Mouse (Mus musculus): ENCODE measurements around the gene Tmem164.

DNA sequence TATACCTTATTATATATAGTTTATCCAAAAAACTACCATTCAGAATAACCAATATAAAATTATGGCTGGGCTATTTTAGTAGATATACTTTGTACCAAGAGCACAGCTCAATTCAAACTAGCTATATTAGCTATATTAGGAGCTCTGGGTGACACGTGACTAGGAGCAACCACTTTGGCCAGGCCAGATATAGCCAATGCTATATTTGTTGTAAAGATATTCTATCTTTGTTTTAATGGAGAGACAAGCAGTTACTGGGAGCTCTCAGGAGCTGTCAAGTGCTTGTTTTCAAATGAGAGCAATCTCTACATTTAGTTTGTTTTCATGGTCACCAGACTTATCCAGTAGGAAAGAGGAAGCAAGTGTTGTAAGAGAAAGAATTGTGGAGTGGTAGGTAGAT lies 144.1 kb downstream of the Tmem164 start:
- TF ChIP-seq POLR2A (IDR thresholded peaks at IDR 0.05; ENCODE audit: low read depth, low read length) (no peak), CTCF (IDR thresholded peaks at IDR 0.05; ENCODE audit: extremely low read depth, insufficient read length, insufficient replicate concordance, low read depth, low read length) (no peak)
